Mouse (Mus musculus) frontal cortex, postnatal 14 days (tissue): ENCODE data around the gene Gipc3.

Experiments used
- DNase-seq, 2 experiments: peaks; one replicate each; pipeline ENCODE4 v3.0.0; 2022; ENCODE audit warnings: low spot score in 2 of 2

Gene Gipc3

GRCm38 (mm10) chr10:81321436-81321835 lies 21.6 kb downstream of the Gipc3 start:
- no peak for DNase-seq

DNA sequence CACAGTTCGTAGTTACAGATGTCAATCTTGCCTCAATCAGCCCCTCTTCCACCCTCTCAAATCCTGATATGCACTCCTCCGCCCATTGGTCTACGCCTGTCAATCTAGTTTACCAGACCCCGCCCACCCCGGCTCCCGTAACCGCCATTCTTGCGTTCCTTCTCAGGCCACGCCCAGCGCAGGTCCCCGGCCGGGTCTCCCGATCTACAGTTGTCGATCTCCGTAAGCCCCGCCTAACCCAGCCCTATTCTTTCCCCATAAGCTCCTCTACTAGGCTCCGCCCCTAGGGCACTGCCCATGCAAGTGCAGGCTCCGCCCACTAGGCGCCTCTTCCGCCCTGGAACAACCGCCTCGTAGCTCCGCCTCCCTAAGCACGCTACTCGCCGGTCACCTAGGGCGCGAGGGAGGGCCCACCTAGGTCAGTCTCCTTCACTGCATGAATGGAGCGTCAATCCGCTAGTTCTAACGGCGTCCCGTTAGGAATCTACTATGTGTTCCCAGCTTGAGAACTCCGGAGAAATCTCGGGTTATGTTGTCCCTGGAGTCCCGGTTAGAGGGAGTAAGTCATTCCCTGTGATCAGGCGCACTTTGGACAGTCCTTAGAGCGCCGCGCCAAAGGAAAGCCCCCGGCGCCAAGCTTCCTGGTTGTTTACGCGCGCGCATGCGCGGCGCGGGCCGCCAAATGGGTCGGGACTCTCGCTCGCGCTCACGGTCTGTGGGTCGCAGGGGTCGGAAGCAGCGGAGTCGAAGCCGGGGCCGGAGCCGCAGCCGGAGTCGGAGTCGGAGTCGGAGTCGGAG lies 22.3 kb downstream of the Gipc3 start, which contains the start of gene Cactin:
Gene Cactin (plus strand): TSS at position 554 of the 798 bp plus-strand sequence.
- DNase-seq, result peak; percentile 99 to 100

DNA sequence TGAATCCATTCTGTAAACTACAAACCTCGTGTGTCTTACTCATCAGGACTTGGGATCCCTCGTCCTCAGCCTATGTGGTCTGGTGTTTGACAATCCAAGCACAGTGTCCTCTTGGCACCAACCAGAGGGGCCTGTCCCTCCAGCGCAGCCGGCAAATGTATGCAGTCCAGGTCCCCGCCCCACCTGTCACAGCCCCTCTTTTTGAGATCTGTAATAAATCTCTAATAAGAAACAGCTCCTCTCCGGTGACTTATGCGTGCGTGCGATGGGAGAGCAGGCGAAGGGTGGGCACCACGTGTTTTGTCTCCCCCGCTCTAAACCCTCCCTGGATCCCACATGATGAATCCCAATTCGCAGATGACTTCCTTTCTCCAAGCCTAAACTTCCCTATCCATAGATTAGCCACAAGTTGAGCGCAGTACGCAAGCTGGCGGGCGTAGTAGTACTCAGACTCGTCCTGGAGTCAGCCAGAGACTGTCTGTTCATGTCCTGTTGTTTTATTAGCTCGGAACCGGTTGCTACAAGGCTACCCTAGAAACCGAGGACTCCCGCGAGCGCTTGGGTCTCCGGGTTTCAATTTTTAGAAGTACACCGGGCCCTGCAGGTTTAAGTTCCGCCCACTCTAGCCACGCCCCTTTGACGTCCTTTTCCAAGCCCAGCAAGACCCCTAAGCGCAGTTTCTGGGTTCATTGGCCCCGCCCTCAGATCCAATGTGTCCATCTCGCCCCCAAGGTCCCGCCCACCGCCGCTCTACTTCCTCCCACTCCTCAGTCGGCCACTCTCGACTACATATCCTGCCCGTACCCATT lies 23.1 kb downstream of the Gipc3 start:
- DNase-seq, result peak; percentile 57 to 93

GRCm38 (mm10) chr10:81319330-81319699 lies 23.8 kb downstream of the Gipc3 start:
- no peak for DNase-seq

DNA sequence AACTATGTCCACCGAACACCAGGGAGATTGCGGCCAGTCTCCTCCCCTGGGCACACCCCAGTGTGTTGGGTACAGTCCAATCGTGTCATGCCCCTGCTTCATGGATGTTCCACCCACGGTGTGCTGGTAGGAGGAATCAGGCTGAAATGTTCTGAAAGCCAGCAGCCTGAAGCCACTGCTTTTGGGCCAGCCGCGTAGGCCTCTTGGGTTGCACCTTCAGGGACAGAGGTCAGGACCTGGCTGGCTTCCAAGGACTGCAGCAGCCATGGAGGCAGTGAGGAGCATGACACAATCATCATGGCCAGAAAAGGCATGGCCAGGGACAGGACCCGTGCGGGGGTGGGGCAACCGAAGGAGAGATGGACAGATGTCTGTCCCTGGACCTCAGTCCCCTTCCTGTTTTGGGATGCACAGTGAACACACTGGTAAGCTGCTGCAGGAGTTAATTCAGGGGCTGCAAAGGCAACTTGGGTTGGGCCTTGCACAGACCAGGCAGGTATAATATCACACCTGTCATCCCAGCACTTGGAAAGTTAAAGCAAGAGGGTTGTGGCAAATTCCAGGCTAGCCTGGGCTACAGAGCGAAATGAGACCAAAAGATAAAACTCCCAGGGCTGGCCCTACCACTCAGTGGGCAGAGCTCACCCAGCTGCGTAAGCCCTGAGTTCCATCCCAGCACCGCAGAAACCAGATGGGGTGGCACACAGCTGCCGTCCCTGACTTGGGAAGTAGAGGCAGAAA lies 24.3 kb downstream of the Gipc3 start:
- no peak for DNase-seq

DNA sequence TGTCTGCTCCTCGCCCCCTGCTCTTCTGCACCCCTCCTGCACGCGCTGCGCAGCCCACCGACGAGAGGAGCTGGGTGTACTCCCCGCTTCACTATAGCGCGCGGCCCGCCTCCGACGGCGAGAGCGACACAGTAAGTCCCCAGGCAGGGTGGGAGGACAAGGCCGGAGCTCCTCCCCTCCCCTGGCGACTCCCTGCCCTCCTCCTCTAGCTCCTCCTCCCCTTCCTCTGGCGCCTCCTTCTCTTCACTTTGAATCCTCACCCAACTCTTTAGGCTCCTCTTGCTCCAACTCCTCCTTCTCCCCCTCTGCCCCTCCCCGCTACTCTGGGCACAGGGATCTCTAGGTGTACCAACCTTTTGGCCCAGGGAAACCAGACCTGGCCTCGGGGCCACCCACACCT lies 25.8 kb downstream of the Gipc3 start:
- no peak for DNase-seq

DNA sequence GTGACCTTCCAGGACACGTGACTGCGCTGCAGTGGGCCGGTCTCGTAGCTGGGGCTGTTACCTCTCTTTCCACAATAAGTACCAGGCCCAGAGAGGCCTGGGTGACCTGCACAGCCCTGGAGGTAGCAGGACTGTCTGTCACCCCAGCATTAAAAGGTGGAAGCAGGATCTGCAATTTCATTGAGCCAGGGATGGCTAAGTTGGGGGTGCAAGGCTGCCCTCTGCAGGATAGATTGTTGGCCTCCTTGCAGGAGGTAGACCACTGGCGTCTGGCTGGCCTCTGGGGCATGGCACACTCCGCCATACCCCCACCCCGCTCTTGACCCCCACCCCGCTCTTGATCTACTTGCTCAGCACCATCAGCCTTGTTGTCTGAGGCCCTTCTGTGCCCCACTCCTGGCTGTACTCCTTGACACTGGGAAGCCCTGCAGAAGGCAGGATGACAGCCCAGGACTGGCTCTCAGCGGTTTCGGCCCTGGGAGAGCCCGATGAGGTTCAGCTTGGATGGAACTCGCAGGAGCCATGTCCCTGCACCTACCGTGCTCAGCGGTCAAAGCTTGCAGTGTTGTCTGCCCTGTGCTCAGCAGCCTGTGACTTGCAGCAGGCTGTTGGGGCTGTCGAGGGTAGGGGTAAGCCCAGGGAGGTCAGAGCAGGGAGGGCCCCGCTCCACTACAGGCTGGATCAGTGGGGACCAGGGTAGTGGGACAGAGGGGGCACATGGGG lies 26.6 kb downstream of the Gipc3 start:
- DNase-seq, result no peak

DNA sequence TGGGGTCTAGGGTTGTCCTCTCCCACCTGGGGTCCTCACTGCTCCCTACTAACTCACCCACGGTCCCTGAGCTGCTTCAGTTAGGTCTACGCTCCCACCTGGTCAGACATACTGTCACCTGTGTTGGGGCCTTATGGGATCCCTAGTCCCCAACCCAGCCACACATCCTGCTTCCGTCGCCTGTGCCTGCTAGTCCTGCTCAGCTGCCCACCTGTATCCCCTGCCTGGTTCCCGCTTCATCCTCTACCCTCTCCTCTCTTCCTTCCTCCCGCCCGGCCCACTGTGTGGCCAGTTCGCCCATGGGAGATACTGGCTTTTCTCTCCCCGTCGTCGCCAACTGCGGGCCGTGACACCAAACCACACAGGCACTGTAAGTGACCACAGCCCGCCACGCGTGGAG lies 27.5 kb downstream of the Gipc3 start:
- DNase-seq, result no peak

- DNase-seq, result no peak
These were observed 28.9 kb downstream of the Gipc3 start for GRCm38 (mm10) chr10:81314201-81314600.

- DNase-seq, result no peak
These were observed 29.5 kb downstream of the Gipc3 start for GRCm38 (mm10) chr10:81313581-81313980.

GRCm38 (mm10) chr10:81309571-81309970 lies 33.5 kb downstream of the Gipc3 start:
- DNase-seq, result no peak

GRCm38 (mm10) chr10:81306837-81307682 lies 36.0 kb downstream of the Gipc3 start:
- no peak for DNase-seq

GRCm38 (mm10) chr10:81306173-81306668 lies 36.8 kb downstream of the Gipc3 start:
- DNase-seq, result no peak

GRCm38 (mm10) chr10:81305663-81306062 lies 37.4 kb downstream of the Gipc3 start:
- no peak for DNase-seq

- DNase-seq, result no peak
These were observed 38.3 kb downstream of the Gipc3 start for GRCm38 (mm10) chr10:81304597-81305238.

DNA sequence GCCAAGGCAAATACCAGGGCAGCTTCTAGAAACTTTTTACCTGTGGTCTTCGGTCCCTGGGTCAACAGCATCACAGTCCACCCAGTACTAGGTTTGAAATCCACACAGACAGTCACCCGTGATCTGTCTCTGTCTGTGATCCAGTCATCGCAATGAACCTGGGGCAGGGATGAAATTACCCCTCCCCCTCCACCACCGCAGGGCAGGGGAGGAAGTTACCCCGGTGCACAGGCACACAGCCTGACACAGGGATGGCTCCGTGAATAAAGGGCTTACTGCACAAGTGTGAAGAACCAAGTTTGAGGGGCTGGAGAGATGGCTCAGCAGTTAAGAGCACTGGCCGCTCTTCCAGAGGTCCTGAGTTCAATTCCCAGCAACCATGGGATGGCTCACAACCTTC lies 39.3 kb downstream of the Gipc3 start:
- DNase-seq, result no peak

DNA sequence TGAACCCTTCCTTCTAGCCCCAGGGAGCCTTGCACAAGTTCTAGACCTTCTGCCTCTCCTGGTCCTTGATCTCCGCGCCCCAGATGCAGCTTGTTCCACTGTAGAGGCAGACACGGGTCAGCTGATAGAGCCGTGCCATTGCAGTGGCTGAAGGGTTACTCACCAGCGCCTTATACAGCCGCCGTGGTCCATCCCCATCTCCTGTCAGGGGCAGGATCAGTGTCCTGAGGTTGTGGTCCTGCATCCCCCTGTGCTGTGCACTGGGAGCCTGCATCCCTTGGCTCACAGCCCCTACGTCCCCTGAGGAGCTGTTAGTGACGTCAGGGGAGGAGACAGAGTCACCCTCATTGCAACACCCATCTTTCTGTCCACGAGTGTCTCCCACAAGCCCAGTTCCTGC lies 39.8 kb downstream of the Gipc3 start:
- no peak for DNase-seq

- peak in 1 of 2 experiments; percentile 48 for DNase-seq
These were observed 40.3 kb downstream of the Gipc3 start for GRCm38 (mm10) chr10:81302781-81303218.

DNA sequence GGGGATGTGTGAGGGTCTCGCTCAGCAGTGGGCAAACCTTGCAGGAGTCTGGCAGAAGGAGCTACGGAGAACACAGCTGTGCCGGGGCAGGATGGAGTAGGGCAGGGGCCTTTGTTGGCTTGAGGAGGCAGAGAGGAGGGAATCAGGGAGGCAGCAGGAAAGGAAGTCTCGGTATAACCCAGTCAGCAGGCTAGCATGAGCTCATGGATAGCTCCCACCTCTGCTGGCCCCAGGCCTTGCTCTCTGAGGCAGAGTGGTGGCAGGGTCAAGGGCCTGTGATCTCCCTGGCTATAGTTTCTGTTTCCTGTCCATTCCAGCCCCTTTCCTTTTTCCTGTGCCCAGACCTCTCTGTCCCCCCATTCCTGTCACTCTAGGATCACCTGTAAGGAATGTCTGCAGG lies 40.8 kb downstream of the Gipc3 start:
- no peak for DNase-seq

DNA sequence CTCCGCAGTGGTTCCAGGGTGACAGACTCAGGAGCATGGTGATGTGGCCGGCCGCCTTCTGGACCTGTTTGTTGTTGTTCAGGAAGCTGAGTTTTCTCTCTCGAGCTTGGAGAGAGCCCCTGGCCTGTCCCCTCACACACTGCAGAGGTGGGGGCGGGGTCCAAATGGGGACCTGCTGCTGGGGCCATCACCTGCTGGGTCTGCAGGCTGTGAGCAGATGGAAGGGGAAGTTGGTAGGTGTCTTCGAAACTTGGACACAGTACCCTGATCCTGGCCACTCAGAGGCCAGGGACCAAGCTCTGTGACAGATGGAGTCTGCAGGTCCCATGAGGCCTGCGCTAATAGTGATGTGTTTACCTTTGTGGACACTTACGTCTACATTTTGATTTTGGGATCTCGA lies 41.7 kb downstream of the Gipc3 start:
- DNase-seq, result no peak
